Mouse (Mus musculus) lung, postnatal 14 days (tissue): ENCODE results near the gene Fiz1.

Source experiments
- DNase-seq: peaks from one replicate; pipeline ENCODE4 v3.0.0; 2021

The Fiz1 gene

GRCm38 (mm10) chr7:4996003-4996895 lies 18.2 kb downstream of the Fiz1 start, which contains the start of gene Zfp579:
Zfp579 (minus strand) TSS chr7:4996158.
- peak; percentile 95 for DNase-seq

DNA sequence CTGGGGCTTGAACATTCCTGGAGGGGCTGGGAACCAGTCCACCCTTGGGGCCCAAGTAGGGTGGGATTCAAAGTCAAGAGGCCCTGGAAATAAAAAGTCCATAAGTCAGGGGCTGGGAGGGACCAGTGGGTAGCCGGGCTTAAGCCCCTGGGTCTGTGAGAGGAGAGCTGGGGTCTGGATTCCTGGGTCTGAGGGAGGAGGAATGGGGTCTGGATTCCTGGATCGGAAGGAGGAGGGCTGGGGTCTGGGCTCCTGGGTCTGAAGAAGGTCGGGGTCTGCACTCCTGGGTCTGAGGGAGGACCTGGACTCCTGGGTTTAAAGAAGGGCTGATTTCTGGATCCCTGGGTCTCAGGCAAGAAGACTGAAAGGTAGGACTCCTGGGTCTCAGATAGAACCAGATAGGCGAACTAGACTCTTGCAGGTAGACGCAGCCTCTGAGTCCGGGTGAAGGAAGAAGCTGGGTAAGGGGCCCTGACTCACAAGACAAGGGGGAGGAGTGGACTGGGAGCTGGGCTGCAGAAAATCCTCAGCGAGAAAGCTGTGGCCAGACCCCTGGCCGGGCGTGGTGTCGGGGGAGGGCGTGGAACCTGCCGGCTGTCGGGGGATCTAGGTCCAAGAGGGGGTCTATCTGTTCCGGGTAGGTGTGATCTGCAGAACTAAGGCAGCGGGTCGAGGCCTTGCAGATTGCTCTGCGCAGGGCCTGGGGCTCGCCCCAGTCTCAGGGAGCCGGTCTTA lies 19.1 kb downstream of the Fiz1 start:
- DNase-seq: no peak

DNA sequence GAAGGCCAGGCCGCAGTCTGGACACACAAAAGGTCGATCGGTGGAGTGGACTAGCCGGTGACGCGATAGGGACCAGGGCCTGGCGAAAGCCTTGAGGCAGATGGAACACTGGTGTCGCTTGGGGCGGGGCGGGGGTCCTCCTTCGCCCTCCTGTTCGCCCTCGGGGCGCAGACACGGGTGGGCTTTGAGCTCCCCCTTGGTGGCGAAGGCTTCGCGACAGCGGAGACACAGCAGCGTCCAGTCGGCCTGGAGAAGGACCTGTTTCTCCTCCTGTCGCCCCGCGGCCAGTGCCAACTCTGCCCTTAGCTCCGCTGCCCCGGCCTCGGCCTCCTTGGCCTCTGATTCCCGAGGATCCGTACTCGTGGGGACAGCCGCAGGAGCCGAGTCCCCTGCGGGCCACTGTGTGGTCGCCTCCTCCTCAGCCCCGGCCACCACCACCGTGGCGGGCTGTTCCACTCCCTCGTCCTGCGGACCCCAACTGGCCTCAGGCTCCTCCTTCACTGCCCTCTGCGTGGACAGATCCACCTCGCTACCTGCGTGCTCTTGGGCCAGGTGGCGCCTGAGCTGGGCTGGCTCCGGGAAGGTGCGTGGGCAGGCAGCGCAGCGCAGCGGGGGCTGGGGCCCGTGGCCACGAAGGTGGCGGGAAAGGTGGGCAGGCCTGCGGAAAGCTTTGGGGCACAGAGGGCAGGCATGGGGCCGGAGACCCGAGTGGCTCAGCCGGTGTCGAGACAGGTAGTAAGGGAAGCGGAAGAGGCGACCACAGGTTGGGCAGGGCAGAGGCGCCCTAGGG lies 20.3 kb downstream of the Fiz1 start:
- no peak for DNase-seq

DNA sequence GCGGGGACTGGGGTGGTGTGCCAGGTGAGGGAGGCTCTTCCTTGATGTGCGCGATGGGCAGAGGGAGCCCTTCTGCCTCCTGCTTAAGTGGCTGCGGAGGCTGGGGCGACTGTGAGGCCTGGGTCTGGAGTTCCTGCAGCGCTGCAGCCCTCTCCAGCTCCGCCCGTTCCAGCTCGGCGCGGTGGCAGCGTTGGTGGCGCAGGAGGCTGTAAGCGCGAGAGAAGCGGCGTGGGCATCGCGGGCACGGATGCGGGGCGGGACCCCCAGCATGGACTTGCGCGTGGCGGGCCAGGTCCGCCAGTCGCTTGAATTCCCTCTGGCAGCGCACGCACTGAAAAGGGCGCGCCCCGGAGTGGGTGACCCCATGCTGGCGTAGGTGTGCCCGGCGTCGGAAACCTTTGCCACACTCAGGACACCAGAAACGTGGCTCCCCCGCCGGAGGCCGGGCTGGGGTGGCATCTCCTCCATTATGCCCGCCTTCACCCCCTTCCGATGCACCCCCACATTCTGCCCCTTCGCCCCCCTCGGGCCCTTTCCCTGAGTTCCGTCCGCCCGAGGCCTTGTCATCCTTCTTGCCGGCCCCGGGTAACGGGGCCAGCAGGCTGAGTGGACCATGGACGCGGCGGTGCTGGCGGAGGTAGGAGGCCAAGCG lies 21.0 kb downstream of the Fiz1 start:
- no peak for DNase-seq

GRCm38 (mm10) chr7:4988250-4988649 lies 26.2 kb downstream of the Fiz1 start:
- DNase-seq: no peak

DNA sequence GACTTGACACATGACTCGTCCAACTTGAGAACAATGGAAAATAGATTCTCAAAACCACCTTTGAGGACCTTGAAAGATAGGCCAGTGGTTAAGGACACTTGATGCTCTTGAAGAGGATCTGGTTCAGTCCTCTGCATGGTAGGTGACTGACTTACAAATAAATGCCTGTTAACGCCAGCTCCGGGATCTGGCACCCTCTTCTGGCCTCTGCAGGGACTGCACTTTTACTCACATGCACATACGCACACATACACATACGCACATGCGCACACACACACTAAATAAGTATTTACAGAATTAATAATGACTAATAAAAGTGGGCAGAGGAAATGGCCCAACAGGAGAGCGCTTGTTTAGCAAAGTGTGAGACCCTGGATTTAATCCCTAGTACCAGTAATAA lies 37.7 kb downstream of the Fiz1 start:
- no peak for DNase-seq

DNA sequence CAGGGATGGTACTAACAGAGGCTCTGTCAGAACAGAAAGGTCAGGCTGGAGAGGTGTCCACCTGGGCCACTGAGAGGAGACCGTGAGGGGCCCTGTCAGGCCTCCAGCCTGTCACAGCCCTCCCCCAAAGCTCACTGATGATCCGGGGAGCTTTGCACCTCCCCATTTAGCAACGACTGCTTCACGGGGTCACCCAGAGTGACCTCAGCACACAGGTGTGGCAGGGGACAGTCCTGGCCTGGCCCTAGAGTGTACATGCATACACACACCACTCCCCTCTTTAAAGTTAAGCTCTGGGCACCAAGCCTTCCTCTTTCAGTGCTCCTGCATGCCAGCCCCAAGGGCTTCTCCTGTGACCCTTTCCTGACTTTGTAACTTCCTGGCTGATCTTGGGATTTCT lies 39.0 kb downstream of the Fiz1 start:
- DNase-seq: no peak

DNA sequence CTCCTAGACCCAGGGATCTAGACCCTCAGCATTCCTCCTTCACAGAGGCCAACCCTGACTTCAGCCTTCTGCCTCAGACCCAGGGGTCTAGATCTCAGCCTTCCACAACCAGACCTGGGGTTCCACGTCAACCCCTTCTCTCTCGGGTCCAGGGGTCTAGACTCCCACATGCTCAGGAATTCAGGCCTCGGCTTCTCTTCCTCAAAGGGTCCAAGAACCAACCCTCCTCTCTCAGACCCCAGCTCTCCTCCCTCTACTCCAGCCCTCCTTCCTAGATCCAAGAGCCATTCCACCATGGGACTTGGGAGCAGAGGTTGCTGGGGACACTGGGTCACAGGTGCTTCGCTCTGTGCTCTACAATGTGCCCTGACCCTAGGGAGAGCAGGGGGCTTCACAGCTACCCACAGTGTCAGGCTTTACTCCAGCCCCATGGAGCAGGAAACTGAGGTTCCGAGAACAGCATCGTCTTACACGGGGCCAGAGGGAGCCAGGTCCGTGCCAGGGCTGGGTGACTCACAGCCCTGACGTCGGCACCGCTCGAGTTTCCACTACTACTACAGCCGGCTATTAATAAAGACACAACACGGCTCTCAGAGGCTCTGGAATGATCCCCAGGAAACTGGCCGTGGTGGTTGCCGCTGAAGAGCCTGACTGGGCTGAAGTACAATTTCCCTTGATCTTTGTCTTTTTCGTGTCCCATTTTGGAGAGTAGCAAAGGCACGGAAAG lies 42.0 kb downstream of the Fiz1 start:
- DNase-seq: peak; percentile 64

DNA sequence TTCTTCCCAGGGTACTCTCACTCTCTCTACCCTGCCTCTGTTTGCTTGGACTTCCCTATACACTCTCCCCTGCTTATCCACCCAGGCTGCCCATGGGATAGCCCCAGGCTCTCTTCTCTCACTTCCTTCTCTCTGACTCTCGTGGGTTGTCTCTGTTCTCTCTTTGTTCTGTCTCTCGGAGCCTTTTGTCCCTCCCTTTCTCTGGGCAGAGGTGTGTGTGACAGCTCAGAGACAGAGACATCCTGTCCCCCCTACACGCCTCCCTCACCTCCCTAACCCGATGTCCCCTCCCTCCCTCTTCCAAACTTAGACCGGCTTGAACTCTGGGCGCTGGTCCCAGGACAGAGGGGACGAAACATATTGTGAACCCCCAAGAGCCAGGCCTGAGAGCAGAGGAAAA lies 42.8 kb downstream of the Fiz1 start:
- DNase-seq: peak; percentile 63

- no peak for DNase-seq
Observed at GRCm38 (mm10) chr7:4971068-4971467, 43.4 kb downstream of the Fiz1 start, which contains the start of gene Sbk3. Sbk3 (minus strand) TSS chr7:4971168.

DNA sequence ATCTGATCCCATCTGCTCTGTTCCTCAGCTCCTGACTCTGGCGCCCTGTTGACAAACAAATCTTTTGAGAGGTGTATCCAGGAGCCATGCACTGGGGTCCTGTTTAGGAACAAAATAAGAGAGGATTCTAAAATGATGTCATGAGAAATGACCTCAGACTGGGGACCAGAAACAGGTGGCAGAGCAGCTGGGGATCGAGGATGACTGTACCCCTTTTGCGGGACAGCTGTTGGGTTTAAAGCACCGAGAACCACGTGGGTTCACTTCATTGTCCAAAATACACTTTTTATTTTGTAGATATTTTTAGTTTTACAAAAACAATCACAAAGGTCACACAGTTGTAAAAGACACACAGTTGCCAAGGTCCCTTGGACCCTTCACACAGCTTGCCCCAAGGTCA lies 49.5 kb downstream of the Fiz1 start:
- DNase-seq: no peak

DNA sequence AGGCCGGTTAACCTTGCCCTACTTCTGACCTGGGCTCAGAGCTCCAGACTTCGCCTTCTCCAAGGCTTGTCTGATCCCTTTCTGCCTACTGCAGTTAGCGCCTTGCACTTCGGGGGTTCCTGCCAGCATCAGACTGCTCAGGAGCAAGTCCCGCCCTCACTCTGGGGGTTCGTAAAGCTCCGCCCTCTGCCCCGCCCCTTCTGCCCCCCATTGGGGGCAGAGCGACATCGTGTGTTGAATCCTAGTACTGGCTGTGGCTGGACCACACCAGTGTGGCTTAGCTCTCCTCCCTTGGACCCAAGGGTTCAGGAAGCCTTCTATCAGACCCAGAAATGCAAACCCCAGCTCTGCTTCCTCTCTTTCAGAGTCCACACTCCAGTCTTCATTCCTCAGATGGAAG lies 50.2 kb downstream of the Fiz1 start, which contains the start of gene Sbk2:
Gene Sbk2, minus strand, starts transcription at position 135 of the 400 bp plus-strand sequence.
- peak; percentile 90 for DNase-seq

DNA sequence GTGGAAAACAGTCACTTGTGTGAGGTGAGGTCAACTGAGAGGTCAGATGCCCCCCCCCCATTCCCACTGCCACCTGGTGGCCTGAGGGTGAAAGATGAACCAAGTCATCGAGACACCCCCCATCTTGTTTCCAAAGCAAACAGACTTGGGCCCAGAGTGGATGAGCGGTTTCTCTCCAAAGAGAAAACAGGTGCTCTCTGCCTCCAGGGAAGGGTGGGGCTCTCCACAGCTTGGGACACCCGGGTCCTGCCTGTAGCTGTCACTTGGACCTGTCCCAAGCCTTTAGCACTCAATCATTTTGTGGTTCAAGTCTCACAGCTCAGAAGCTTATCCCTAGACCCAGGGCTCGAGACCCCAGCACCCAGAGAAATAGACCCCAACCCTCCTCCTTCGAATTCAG lies 51.0 kb downstream of the Fiz1 start:
- DNase-seq: no peak

DNA sequence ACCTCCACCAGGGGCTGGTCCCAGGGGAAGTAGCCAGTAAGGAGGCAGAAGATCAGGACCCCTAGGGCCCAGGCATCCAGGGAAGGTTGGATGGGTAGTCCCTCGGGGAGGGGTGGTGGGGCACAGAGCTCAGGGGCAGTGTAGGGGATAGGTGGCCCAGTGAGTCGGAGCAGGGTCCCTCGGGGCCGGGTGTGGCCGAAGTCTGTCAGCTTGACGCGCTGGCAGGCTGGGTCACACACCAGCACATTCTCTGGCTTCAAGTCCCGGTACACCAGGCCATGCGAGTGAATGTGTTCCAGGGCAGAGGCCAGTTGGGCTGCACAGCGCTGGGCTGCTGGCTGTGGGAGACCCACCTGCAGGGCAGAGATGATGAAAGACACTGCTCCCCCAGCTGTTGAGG lies 57.1 kb downstream of the Fiz1 start:
- no peak for DNase-seq
